Mouse (Mus musculus) cerebellum, adult 18-20 months (tissue): ENCODE measurements around the gene Reck.

Experiments
- DNase-seq, 2 experiments: peaks; one replicate each; pipeline ENCODE4 v3.0.0; 2021

The Reck gene

DNA sequence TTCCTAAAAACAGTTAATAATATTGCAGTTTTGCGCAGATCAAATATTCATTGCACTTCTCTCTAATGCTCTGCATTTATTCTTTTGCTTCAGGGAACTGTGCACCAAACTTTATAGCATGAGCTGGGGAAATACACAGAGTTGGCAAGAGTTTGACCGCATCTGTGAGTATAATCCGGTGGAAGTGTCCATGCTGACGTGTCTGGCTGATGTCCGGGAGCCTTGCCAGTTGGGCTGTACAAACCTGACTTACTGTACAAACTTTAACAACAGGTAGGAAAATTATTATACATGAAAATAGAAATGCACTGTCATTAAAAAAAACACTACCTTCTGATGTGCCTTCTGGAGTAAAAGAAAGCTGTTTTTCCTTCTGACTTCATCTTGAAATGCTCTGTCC is 42.9 kb downstream of the Reck start:
- DNase-seq: no peak

DNA sequence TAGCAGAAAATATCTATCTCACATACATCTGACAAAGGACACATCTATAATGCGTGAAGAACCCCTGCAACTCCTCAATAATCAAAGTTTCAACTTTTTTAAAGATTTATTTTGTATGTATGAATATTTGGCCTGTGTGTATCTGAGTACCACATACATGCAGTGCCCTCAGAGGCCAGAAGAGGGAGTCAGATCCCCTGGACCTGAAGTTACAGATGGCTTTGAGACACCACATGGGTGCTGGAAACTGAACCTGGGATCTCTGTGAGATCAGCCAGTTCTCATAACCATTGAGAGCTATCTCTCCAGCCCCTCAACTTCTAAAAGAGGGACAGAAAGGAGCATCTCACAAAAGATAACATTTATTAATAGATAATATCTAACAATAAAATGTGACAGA is 45.3 kb downstream of the Reck start:
- DNase-seq: no peak

- no peak for DNase-seq
Observed at GRCm38 (mm10) chr4:43925125-43925524, 49.8 kb downstream of the Reck start.

DNA sequence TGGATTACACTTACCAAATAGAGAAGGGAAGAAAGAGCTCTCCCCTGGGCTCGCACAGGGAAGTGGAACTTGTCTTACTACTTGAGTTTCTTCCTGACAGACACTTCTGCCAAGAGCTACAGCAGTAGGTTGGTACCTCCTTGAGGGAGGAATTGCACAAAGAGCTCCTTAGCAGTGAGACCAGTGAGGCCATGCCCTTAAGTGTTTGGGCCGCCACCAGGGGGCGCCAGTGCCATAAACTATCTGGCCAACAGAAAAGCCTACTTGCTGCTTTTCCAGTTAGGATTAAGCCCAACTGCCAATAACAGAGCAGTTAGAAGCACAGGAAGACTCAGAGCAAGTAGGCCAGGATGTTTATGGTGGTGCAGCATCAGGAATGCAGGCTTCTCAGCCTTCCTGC is 50.4 kb downstream of the Reck start:
- peak; percentile 64 to 81 for DNase-seq

GRCm38 (mm10) chr4:43927826-43928225 is 52.5 kb downstream of the Reck start:
- no peak for DNase-seq

- no peak for DNase-seq
Observed at GRCm38 (mm10) chr4:43931877-43932276, 56.5 kb downstream of the Reck start.

- no peak for DNase-seq
Observed at GRCm38 (mm10) chr4:43936186-43936585, 60.9 kb downstream of the Reck start.

DNA sequence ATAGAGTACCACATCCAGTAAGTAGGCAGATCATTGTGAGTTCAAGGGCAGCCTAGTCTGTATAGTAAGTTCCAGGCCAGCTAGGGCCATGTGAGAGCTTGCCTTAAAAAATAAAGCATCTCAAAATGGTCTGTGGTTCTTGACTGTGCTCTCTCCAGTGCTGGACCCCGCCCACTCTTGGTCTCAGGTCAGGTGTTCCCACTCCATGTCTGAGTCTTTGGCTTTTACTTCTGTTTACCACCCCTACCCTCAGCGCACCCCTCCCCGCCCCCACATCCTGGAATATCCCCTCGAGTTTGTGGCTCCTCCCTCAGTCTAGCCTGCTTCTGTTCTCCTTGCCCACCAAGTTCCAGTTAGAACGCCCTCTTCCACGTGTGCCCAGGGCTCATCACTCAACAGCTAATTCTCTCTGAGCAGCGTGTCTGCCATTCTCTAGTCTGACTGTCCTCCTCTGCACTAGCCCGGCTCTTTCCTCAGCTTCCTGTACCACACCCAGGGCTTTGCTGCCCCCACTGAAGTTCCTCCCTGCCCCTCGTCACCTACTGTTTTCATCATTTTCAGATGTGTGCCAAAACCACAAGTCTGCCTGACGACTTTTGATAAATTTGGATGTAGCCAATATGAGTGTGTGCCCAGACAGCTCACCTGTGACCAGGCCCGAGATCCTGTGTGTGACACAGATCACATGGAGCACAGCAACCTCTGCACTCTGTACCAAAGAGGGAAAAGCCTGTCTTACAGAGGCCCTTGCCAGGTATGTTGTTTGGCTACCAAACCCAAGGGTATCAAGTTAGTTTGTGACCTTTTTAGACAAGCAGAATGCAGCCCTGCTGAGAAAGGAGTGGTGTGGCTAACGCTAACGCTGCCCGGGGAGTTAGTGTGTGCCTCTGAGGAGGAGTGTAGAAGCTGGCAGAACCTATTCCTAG is 61.7 kb downstream of the Reck start:
- no peak for DNase-seq

GRCm38 (mm10) chr4:43941315-43941714 is 66.0 kb downstream of the Reck start:
- no peak for DNase-seq

DNA sequence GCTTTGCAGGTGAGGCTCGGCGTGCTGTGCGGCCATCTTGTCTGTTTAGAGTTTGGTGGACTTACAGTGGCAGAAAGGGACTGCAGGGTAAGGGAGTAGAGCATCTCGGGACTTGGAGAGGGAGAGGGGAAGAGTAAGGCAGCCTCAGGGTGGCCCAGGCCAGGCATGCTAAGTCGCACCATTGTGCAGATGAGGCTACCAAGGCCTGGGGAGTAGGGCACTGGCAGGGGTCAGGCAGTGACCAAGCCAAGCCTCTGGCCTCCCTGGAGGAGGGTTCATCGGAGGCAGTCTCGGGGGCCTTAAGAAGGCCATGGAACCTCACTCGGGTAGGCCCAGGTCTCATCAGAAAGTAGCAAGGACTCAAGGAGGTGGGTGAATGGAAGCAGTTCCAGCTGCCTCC is 67.1 kb downstream of the Reck start:
- DNase-seq: no peak

- no peak for DNase-seq
Observed at GRCm38 (mm10) chr4:43947571-43947970, 72.2 kb downstream of the Reck start.

DNA sequence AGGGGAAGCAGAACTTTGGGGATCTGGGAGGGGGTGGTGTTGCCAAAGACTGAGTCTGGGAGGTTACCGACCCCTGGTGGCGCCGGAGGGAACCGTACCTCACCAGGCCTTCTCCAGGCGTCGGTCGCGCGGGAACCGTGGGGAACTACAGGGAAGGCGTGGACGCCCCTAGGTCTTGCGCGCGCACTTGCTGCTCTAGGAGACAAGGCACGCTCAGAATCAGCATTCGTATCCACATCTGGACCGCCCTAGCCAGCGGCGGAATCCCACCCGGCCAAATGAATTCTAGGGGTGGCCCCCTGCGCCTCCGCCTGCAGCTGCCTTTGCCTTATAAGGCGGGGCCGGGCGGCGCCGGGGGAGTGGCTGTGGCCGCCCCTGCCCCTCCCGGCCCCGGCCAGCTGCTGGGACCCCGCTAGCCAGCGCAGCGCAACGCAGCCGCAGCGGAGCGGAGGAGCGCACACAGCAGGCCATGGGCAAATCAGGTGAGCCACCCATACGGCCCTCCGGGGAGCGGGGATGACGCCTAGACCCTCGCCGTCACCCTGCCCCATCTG is 82.0 kb downstream of the Reck start, which contains the start of gene Glipr2:
TSS of gene Glipr2 (plus strand) at position 110 of the 554 bp plus-strand sequence.
- DNase-seq: peak in 1 of 2 experiments; percentile 27

- no peak for DNase-seq
Observed at GRCm38 (mm10) chr4:43957846-43958461, 82.6 kb downstream of the Reck start.

DNA sequence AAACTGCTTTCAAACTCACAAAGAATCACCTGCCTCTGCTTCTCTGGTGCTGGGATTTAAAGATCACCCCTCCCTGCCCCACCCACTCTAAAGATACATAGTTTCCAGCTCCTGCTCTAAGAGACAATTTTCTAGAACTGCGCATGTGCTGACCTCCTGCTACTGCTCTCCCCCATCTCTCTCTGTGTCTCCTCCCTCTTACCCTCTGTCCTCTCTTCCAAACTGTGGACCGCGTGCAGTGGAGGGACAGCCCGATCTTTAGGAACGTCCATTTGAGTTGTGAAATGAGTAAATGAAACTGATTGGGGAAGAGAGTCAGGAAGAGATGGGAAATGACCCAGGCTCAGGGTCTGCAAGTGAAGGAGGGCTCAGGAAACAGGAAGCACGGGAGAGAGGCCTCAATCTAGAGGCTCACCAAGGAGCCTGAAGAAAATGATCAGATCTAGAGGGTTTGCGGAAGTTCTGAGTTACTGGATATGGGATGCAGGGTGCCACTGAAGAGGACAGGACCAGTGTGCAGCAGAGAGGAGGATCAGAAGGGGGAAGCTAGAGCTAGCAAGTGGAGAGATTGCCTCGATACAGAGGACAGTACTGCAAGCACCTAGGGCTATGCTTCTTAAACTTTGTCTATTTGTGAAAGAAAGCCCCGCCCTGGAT is 84.3 kb downstream of the Reck start:
- DNase-seq: no peak

GRCm38 (mm10) chr4:43960207-43960606 is 84.9 kb downstream of the Reck start:
- no peak for DNase-seq

DNA sequence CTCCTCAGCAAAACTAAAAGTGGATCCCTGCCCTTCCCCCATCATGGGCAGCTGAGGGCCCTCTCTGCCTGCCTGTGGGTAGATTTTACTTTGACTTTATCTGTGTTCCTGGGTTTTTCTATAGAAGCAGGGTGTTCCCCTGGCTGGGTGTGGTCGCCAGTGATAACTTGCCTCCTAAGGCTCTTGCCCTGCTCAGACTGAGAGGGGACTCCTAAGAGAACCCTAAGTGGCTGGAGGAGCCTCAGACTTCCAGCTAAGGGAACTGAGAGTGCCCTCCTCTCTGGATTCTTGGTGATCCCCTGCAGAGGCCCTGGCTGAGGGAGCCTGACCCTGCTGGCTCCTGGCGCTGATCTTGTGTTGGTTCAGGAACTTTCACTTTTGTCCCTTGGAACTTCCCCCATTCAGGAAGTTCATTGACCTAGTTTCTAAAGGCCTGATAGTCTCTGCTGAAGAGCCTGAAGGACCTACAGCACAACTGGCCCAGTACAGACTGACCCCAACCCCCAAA is 89.0 kb downstream of the Reck start:
- no peak for DNase-seq

- DNase-seq: no peak
Observed at GRCm38 (mm10) chr4:43964951-43965684, 89.8 kb downstream of the Reck start.

GRCm38 (mm10) chr4:43965856-43966535 is 90.7 kb downstream of the Reck start:
- no peak for DNase-seq

DNA sequence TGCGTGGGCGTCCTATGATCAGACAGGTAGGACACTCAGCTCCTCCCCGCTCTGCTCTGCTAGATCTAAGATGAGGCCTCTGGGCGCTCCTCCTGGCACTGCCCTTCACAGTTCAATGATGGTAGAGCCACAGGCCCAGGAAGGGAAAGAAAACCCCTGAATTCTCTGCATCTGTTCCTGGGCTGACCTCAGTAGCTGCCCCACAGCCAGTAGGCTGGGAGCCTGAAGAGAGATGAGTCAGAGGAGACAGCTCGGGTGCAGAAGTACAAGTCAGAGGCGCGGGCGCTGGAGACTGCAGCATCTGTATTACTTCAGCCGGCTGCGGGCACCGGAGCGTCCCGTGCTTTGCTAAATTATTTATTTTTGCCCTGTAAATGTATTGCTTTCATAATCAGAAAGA is 93.3 kb downstream of the Reck start:
- peak; percentile 51 to 58 for DNase-seq

DNA sequence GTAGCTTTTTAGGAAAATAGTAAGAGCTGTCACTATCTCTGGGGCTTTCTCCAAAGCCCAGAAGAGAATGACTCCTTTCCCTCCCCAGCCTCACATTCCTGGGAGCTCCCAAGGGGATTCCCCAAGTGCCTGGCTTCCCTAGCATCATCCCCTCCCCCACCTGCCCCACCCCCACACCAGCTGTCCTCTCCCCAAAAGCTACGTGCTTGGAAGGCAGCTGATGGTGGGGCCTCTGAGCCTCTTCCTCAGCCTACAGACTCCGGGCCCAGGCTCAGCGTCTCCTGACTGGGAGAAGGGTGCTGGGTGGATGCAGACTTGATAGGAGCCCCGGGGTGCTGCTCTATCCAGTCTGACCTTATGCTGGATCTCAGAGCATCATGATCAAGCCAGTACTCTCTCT is 94.0 kb downstream of the Reck start:
- no peak for DNase-seq

GRCm38 (mm10) chr4:43970393-43971330 is 95.3 kb downstream of the Reck start:
- DNase-seq: no peak
